Mouse (Mus musculus) kidney, adult 2 months (tissue): ENCODE results near the gene Krtap3-3.

ENCODE experiments used
- CTCF ChIP-seq: fragments of 200-500 bp; conservative IDR thresholded peaks from 2 replicates; pipeline ENCODE4 v1.5.1; 2011; ENCODE audit warnings: low read depth, mild to moderate bottlenecking, control low read depth, low read length, moderate library complexity, mixed read lengths; ENCODE audit not compliant: insufficient read depth, insufficient read length
- POLR2A ChIP-seq: fragments of 200-500 bp; IDR thresholded peaks from one replicate; pipeline ENCODE4 v1.6.1; 2011; ENCODE audit warnings: low read depth, low read length, control low read depth

DNA sequence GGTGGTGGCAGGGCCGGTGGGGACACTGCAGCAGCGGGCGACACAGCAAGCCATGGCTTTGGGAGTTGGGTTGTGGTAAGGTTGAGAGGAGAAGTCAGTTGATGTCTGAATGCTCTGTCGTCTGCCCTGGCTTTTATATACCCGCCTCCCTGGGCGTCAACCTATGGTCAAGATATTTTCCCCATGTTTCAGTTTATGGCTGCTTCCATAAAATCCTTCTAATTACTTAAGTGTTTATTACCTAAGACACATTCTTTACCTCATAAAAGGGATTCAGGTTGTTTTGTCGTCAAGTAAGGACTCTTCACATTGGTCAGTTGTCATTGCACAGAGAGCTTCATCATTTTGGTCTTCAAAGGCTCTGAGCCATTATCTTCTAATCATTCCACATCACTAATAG lies 15.9 kb upstream of the Krtap3-3 start, which contains the start of gene Krtap3-1:
- no peak for TF ChIP-seq CTCF
- no peak for TF ChIP-seq POLR2A
